Mouse (Mus musculus): Measurements from ENCODE around the gene Loxl1.

The Loxl1 gene

DNA sequence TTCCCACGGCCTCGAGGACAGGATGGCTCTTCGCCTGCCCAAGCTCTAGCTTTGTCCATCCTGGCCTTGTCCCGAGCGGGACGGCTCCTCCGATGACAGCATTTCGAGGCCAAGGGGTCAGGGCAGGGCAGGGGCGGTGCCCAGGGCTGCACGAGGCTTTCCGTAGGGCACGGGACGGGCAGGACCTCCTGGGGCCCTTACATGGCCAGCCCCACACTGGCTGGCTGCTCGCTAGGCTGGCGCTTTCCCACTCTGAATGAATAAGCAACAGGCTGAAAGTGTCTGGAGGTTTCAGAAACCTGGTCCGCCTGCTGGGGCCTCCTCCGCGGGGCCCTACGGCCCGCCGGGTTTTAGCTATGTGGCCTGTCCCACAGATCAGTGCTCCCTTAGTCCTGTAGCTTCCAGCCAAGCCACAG is at the start of gene Loxl1:
Gene Loxl1 (minus strand): TSS at position 243 of the 416 bp plus-strand sequence.
- in situ Hi-C loops (cut with MseI, MboI), result no loop called here

DNA sequence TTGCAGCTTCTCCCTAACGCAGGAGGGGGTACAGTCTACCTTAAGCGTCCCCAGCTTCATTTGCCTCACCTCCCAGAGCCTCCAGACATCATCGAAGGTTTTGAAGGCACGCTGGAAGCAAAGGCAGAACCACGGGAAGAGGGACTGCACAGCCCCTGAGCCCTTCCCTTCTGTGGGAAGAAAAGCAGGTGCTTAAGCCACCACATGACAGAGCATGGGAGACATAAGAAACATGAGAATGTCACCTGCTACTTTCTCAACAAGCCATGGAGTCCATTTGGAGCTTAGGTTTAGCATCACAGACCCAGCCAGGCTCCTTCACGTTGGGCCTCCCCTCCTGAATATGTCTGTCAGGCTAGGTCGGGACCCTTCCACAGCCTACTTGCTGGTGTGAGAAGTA is 49.0 kb upstream of the Loxl1 start:
- in situ Hi-C loops (cut with MseI, MboI), result no loop called here

DNA sequence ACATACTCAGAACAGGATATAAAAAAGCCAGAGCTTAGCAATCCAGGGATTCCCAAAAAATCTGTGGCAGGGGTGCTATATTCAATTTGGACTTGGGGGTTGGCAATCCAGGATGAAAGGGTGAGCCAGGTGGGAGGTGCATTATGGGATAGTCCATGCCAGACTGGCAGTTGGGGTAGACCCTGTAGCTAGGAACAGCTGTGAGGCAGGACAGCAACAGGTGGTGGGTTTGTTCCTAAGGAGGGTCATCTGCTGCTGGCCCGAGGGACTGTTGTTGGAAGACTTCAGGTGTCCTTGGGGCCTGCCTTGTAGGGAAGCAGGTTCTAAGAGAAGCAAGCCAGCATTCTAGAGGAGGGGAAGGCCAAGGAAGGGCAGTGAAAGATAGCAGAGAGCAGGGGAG is 48.4 kb upstream of the Loxl1 start:
- in situ Hi-C loops (cut with MseI, MboI), result no loop called here

DNA sequence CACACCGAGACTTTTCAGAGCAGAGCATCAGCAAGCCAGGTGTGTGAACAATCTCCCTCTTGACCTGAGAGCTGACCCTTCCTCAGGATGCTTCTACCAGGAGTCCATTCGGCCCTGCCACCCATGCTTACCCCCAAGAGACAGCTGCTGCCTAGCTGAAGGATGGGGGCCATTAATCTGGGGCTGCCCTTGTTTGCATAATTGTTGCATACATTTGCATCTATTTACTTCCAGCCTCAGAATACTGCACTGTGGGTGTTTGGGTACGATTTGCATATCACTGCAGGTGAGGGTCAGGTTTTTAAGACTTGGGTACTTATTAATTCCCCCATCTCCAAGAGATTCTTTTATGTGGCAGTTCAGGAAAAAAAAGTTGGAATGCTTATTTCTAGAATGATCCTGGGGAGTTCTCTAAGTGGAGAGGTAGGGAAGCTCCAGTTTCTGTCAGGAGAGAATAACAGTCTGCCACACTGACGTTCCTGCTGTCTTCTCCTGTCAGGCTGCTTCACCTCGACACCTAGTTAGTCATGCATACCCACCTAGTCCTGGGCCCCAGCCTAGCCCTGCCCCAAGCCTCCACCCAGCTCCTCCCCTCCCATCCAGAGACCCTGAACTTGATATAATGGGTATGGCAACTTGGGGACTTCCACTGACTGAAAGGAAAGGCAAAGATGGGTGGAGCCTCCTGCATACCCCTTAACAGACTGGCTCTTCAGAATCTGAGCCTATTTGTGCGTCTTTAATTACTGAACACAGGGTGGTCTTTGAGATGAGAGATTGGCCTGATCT is 42.5 kb upstream of the Loxl1 start:
- in situ Hi-C loops (cut with MseI, MboI), result no loop called here

DNA sequence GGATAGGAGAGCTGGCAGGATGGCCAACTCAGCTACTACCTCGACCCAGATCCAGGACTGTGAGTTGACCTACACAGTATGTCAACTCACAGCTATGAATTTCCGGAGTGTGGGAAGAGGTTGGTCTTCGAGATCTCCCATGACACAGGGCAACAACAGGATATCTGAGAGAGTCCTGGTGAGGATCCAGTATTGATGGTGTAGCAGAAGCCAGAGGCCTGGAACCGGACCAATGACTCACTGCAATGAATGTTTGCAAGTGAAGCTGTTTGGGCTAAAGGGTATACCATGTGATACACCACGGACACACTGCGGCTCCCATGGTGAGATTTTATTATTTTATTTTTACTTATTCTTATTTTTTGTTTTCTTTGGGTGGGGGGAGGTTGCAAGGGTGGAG is 41.7 kb upstream of the Loxl1 start:
- in situ Hi-C loops (cut with MseI, MboI), result no loop called here

DNA sequence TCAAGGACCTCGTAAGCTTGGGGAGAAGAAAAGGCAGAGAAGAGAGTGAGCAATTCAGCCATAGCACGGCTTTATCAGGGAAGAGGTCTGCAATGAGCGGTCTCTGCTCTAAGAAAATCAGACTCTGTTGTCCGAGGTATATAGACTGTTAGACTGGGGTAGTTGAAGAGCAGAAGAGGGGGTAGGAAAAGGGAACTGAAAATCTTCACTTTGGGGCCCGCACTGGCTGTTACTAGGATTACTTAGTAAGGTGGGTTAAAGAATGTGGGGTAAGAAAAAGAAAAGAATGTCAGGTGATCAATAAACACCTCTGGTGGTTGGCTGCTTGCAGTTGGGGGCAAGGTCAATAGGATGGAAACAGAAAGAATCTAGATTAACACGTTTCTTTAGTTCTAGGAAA is 40.2 kb upstream of the Loxl1 start:
- in situ Hi-C loops (cut with MseI, MboI), result no loop called here

DNA sequence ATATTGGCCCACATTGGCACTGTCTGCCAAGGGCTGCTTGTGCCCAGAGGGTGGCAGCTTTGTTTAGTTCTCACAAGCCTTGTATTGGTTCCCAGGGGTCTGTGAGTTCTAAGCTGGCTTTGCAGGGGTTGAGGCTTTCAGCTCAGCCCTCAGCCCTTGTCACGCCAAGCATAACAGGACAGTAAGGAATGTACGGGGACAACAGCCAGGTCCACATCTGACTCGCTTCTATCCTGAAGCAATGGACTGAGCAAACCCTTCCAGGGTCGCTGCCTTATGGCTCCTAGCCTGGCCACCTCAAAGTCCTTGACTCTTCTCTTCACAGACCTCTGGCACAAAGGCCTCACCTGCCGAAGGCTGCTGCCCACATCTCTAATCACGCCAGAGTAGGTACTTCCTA is 34.8 kb upstream of the Loxl1 start:
- in situ Hi-C loops (cut with MseI, MboI), result no loop called here

DNA sequence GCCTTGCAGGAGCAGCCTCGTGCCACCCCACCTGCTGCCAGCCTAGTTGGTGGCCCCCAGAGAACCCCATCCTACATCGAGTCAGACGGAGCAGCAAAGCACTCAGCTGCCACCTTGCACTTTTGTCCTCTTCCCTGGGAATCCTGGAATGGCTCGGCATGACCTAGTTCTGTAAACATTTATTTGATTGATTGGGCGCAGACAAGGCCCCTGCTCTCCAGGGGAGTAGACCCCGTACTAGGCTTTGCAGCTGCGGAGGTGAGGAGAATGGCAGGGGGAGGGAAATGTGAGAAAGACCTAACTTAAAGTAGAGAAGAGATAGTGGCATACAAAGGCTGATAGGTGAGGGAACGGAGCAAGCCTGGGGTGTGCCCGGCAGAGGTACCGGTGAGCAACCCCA is 33.5 kb upstream of the Loxl1 start:
- in situ Hi-C loops (cut with MseI, MboI), result no loop called here

DNA sequence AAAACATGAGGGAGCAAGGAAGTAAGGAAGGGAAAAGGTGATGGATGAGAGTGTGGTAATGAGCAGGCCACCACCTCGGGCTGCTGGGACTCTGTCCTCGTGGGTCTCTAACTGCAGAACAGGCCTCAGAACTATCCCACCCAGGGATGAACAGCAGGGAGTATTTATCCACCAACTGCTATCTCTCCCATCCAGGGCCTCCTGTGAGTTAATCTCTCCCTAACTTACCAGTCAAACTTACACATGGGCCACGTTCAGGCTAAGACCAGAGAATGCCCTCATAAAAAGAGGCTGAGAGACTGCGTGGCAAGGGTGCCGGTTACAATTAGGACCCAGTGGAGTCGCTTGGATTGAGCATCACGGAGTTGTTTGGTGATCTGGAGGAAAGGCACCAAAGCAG is 33.0 kb upstream of the Loxl1 start:
- in situ Hi-C loops (cut with MseI, MboI), result no loop called here

DNA sequence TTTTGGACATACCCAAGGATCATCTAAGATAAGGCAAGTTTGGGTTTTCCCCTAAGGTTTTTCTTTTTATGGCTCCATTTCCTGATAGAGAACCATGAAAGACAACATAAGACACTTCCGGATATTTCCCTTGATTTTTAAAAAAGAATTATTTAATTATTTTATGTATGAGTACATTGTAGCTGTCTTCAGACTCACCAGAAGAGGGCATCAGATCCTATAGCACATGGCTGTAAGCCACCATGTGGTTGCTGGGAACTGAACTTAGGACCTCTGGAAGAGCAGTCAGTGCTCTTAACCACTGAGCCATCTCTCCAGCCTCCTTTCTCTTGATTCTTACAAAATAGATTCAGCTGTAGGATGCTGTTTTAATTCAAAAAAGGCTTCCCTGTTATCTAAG is 28.8 kb upstream of the Loxl1 start:
- in situ Hi-C loops (cut with MseI, MboI), result no loop called here

DNA sequence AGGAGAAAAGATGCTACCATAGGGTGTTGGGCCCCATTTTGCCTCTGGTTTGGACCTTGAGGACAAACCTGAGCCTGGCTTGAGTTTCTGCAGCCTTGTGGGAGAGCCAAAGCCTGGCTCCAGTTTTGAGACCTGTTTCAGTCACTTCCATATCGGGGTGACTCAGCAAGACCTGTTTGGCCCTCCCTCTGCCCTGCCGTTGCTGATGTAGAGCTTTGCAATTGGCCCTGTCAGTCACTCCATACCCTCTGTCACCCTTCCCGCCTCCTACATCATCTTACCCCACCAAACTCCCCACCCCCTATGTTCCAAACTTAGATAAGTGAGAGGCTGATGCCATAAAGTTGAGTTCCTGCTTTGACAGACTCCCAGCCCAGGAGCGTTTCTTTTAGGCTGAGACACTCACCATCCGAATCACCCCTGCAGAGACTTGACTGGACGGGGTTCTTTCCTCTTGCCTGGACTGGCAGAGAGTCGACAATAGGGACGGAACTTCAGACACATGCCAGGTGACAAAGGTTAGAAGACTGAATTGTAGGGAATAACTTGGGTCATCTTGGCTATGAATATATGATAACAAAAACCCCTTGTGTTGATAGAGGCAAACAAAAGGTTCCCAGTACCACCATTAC is 23.8 kb upstream of the Loxl1 start:
- in situ Hi-C loops (cut with MseI, MboI), result no loop called here

DNA sequence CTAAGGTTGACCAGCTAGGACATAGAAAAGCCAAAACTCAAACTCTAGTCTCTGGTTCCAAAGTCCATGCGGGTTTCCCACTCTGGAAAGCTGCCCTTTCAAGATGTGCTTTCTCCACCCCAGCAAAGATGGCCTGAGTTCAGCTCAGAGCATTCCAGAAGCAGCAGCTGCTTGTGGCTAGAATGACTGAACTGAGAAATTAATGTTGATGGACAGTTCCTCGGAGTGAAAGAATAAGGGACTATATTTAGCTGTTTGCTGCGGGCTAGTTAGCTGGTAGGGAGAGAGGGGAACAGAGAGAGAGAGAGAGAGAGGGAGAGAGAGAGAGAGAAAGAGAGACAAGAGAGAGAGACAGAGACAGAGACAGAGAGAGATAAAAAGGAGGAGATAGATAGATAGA is 18.3 kb upstream of the Loxl1 start:
- in situ Hi-C loops (cut with MseI, MboI), result no loop called here

DNA sequence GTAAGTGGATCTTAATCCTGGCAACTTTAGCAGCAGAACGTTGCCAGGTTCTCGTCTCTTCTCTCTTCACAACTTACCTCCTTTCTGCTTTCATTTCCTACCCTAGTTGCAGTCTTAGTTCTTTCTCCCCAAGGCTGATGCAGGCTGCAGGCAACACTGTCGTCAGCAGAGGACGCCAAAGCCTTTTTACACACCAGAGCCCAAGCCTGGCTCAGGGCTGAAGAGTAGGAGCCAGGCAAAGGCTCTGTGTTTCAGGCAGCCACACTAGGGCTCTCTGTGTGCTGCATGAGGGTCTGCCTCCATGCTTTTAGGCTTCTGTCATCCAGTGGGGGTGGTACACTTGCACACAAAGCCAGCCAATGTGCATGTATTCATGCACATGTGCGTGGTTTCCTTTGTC is 17.3 kb upstream of the Loxl1 start:
- in situ Hi-C loops (cut with MseI, MboI), result no loop called here

DNA sequence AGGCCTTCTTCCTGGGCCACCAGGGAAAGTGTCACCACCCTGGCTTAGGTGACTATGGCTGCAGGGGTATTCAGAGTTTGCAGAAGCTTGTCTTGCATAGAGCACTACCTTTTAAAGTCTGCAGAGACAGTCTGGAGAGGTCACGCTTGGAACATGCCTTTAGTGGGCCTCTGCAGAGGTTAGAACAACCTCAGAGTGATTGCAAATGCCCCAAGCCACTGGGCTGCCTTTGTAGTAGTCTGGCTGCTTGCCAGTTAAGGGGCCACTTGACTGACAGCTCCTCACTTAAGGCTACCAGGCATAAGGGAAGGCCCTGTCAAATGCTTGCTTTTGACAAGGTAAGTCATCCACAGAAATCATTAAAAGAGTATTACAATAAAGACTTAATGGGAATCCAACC is 14.4 kb upstream of the Loxl1 start:
- in situ Hi-C loops (cut with MseI, MboI), result no loop called here

DNA sequence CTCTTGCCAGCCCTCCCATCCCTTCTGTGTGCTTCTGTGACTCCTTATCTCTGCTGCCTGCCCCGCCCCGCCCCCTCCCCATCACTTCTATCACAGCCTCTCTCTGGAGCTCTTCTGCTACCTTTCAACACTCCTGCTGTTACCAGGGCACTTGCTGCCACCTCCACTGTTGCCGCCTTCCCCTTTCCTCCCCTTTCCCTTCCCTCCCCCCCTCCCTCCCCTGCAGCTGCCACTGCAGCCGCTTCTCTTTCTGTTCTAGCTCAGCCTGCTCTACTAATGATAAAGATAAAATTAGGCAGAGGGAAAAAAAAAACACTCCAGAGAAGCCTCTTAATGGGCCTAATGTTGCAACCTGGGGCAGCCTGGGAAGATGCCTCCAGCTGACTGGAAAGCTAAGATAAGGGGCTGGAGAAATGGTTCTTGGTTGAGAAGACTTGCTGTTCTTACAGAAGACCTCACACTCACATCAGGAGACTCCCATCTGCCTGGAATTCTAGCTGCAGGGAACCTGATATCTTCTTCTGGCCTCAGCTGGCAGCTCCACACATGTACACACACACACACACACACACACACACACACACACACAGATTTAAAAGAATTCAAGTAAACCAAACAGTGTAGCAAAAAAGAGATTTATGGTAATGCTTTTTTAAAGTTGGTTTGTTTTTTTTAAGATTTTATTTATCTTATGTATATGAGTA is 13.6 kb upstream of the Loxl1 start:
- in situ Hi-C loops (cut with MseI, MboI), result no loop called here

DNA sequence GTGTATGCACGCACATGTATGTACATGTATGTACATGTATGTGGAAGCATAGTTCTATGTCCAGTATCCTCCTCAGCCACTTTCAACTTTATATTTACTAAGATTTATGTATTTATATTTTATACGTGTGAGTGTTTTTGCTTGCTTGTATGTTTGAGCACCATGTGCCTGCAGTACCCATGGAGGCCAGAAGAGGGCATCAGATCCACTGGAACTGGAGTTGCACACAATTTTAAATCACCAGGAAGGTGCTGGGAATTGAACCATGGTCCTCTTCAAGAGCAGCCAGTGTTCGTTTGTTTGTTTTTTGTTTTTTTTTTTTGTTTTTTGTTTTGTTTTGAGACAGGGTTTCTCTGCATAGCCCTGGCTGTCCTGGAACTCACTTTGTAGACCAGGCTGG is 8.7 kb upstream of the Loxl1 start:
- in situ Hi-C loops (cut with MseI, MboI), result no loop called here

DNA sequence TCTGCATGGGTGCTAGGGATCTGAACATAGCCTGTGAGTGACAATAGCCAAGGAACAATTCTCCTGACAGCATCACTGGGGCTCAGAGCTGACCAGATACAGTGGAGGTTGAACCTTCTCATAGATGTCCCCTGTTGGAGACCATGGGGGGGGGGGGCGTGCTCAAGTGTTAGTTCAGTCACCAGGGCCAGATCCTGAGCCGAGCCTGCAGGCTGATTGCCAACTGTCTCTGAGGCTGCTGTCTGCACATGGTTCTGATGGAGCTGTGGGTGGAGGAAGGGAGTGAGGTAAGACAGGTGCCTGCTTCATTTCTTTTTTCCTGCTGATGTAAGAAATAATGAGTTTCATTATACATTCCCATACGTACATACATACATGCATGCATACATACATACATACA is 5.3 kb upstream of the Loxl1 start:
- in situ Hi-C loops (cut with MseI, MboI), result no loop called here

DNA sequence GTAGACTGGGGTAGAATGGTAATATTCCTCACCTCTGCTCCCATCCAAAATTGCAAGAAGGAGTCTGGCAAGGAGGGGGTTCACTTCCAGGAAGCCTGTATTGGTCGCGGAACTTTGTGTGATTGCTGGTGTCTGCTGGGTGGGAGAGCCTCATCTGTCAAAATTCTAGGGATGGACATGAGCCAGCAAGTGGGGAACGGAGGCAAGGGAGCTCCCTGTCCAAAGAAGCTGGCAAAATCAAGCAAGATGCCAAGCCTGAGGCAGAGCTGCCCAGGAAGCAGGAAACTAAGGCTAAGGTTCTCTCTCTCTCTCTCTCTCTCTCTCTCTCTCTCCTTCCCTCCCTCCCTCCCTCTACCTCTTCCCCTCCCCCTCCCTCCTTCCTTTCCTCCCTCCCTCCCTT is 4.4 kb upstream of the Loxl1 start:
- in situ Hi-C loops (cut with MseI, MboI), result no loop called here

DNA sequence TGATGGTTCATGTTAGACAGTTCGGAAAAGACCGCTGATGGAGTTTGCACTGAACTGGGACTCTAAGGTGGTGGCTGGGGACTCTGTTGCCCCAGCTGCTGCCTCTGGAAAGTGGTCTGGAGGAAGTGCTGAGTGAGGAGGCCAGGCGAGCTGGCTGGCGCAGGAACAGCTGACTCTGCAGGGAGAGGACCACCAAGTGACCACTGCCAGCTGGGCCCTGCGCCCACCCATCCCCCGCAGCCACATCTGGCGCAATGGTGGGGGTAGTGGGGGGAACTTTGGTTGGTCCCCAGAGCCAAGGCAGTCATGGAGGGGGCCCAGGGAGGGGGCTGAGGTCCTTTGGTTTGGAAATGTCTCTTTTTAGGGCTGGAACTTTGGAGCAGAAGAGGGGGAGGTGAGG is 3.8 kb upstream of the Loxl1 start:
- in situ Hi-C loops (cut with MseI, MboI), result no loop called here

DNA sequence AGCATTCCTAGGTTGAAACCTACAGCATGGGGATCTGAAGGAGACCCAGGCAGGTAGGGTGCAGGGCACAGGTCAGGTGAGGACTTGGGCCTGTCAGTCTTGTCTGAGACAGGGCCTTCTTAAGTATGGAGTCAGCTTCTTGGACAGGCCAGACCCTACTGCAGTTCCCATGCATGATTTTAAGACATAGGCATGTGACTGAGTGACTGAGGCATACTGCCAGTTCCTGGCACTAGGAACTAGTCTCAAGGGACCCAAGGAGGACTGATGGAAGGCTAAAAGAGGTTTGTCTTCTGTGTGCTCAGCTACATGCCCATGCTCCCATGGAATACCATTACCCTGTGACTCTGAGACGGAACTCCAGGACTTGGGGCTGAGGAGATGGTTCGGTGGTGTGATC is 2.9 kb upstream of the Loxl1 start:
- in situ Hi-C loops (cut with MseI, MboI), result no loop called here

DNA sequence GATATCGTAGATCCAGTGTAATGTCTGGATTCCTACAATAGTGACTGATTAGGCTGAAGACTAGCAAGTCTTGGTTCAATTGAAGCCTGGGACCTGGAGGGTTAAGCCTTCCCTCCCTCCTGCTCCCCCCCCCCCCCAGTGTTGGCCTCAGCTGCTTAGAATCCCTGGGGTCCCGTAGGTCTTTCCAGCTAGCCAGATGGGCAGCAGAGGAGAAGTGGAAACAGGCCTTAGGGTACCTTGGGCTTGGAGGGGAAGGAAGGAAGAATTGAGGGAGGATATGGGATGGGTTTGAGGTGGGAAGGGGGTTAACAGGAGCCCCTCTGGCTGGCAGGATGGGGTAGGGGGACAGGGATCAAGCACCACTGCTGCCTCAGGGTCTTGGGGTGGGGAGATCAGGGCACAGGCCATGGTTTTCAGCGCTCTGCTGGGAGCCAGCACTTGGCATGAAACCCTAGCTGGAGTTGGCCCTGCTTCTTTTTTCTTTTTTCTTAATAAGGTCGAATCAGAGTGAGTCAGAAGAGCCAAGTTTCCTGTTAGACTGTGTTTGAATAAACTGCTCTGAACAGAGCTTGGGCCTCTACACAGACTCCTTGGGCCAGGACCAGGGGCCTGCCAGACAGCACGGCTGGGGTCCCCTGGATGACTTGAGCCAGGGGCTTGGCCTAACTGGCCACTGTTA is 1.8 kb upstream of the Loxl1 start:
- in situ Hi-C loops (cut with MseI, MboI), result no loop called here

DNA sequence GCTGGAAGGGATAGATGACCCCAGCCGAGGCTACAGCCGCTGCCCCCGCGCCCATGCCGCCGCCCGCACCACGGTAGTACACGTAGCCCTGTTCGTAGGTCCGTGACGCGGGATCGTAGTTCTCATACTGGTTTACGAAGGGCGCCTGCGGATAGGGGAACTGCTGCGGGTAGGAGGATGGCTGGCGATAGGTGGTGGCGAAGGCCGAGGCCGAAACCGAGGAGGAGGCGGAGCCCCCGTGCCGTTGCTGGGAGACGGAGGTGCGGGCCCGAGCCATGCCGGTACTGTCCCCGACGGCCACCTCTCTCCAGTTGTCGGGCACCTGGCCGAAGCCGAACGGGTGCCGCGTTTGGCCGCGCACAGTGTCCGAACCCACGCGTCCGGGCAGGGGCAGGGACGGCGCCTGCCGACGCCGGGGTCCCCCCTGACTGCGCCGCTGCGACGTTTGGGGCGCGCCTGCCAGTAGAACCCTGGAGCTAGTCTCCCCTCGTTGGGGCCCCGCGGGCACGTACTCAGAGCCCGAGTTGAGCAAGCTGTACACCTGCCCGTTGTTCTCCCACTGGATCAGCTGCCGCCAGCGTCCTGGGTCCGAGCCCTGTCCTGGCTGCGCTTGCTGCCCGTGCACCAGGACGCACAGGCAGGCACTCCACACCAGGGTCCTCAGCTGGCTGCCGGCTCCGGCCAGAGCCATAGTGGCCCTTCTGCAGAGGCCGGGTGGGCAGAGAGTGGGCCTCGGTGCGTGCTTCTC is 616 bp downstream of the Loxl1 start:
- in situ Hi-C loops (cut with MseI, MboI), result no loop called here
